ENCODE assay signal across 13 mouse cellular contexts in genomic region chr7:127813821-127814220, GRCm38 (mm10). TPM values are rescaled to one million over a fixed set of nuclear protein-coding genes. Genes with fewer than 3 reads are reported as not detected.
DNase-seq lines count a peak whose midpoint lies in the region; ATAC-seq lines count a peak whose summit lies in the region.
"Had no signal": no experiment of that assay in that cellular context is flagged by ENCODE, and none has a peak within 500 bp of the region (broad histone marks: within the 10 kb centered on the region; RNA-seq: fewer than 3 reads in every experiment).

No protein-coding gene starts in this region.

- peak overlapping the region; percentile 25; the same call in 1 of the 2 replicates for H3K9ac ChIP-seq in heart, embryonic 14.5 days (ENCODE audit: low read length)
- H3K9ac ChIP-seq: embryonic facial prominence, embryonic 15.5 days; midbrain, embryonic 12.5 days had no signal

- H3K36me3 ChIP-seq in heart, embryonic 14.5 days (ENCODE audit: control insufficient read depth, insufficient read depth, low read length) = 0 out of 2 replicates have a peak, but pooled peaks cover 3% of the 10 kb centered on the region

- 72% methylated on average over 4 of the region's 4 CpGs for WGBS in heart, embryonic 14.5 days

- ATAC-seq in heart, embryonic 14.5 days (ENCODE audit: insufficient number of reproducible peaks, insufficient read depth, low FRiP score, low read depth) = no peak
- ATAC-seq in activated CD4-positive, CD25-positive, alpha-beta regulatory T cell, adult 4 months = no peak

- no peaks in the 10 kb centered on the region for H3K27me3 ChIP-seq in heart, embryonic 14.5 days (ENCODE audit: control insufficient read depth, insufficient read depth, low read length)
- H3K27me3 ChIP-seq: embryonic facial prominence, embryonic 15.5 days; midbrain, embryonic 12.5 days had no signal

- H3K4me3 ChIP-seq in heart, embryonic 14.5 days (ENCODE audit: control insufficient read depth in 1 of 2, insufficient read depth in 1 of 2, low read depth in 1 of 2, low read length in 2 of 2) = no peak overlapping the region
- H3K4me3 ChIP-seq: embryonic facial prominence, embryonic 15.5 days; midbrain, embryonic 12.5 days had no signal

- intact Hi-C loops in heart, postnatal 25 days (cut with DNase I) = loop anchor here (2.0 kb wide), 1 partner anchor 13 kb away; the partner anchor contains the start of gene Hsd3b7

- no peaks in the 10 kb centered on the region for H3K9me3 ChIP-seq in heart, embryonic 14.5 days (ENCODE audit: control insufficient read depth, low read length)
- H3K9me3 ChIP-seq: embryonic facial prominence, embryonic 15.5 days; midbrain, embryonic 12.5 days had no signal

- peak overlapping the region; percentile 23; the same call in 1 of the 2 replicates for H3K4me2 ChIP-seq in heart, embryonic 14.5 days (ENCODE audit: low read length)
- H3K4me2 ChIP-seq: embryonic facial prominence, embryonic 15.5 days; midbrain, embryonic 12.5 days had no signal

- peak; percentile 57 for DNase-seq in adrenal gland, postnatal 10 days
- DNase-seq in adrenal gland, adult 18-20 months (ENCODE audit: low spot score in 2 of 2) = no peak
- no peak for DNase-seq in heart, postnatal 25 days (ENCODE audit: low spot score)
- peak; percentile 28 for DNase-seq in lung, postnatal 36 days
- DNase-seq in lung, postnatal 14 days = no peak
- DNase-seq in skeletal muscle tissue, adult 2 months (ENCODE audit: low read depth, low spot score) = peak; percentile 73
- DNase-seq: spleen, adult 18-20 months; thymus, postnatal 4 days had no signal

- peak overlapping the region; percentile 3 to 57; a peak in 3 of 4 replicates for H3K27ac ChIP-seq in heart, embryonic 14.5 days (replicated peaks in 1 of 2; ENCODE audit: control insufficient read depth in 1 of 2, insufficient read depth in 1 of 2, low read depth in 2 of 2, low read length in 2 of 2)
- H3K27ac ChIP-seq: embryonic facial prominence, embryonic 15.5 days; midbrain, embryonic 12.5 days had no signal

- peaks cover 5 to 10% of the 10 kb centered on the region in 2 experiments; a peak in 2 of 4 replicates for H3K4me1 ChIP-seq in heart, embryonic 14.5 days (ENCODE audit: control insufficient read depth in 2 of 2, insufficient read depth in 2 of 2, low read length in 2 of 2)
- H3K4me1 ChIP-seq: midbrain, embryonic 12.5 days had no signal

RNA-seq across cellular contexts. Expression of gene Stx4a, which starts 10.3 kb away (rescaled TPM):
- total RNA-seq in adrenal gland, postnatal 10 days (2021) = 10 to 100 TPM; 67.8 to 94.9 TPM
- total RNA-seq in adrenal gland, adult 18-20 months (2021) = 100 to 1,000 TPM in 1 of 2 experiments, 10 to 100 TPM in 1; 99.2 to 104 TPM
- polyA plus RNA-seq in heart, embryonic 14.5 days (2014; fragmentation: Nextera tagmentation; extraction: Ambion mirVana) = 25.8 and 28.8 TPM in 2 replicates
- total RNA-seq in heart, postnatal 25 days (2021) = 10 to 100 TPM; 61.4 to 68.7 TPM
- 10 to 100 TPM; 49.3 to 54.6 TPM for polyA plus RNA-seq in activated CD4-positive, CD25-positive, alpha-beta regulatory T cell, adult 4 months (2017; shearing (Covaris generic))

RNA-seq across cellular contexts. Expression of gene Stx1b, which starts 10.5 kb away (rescaled TPM):
- 1 to 10 TPM; 6.9 to 9.4 TPM for total RNA-seq in adrenal gland, postnatal 10 days (2021)
- 1 to 10 TPM; 4.2 to 5.6 TPM for total RNA-seq in adrenal gland, adult 18-20 months (2021)
- polyA plus RNA-seq in heart, embryonic 14.5 days (2014; fragmentation: Nextera tagmentation; extraction: Ambion mirVana) = 1.0 and 1.2 TPM in 2 replicates
- under 1 TPM; 0.39 to 0.42 TPM for total RNA-seq in heart, postnatal 25 days (2021)
- under 1 TPM in 1 of 2 experiments, not detected in 1; 0.62 TPM for polyA plus RNA-seq in activated CD4-positive, CD25-positive, alpha-beta regulatory T cell, adult 4 months (2017; shearing (Covaris generic))

RNA-seq across cellular contexts. Expression of gene Hsd3b7, which starts 13.4 kb away (rescaled TPM):
- total RNA-seq in adrenal gland, postnatal 10 days (2021) = 10 to 100 TPM; 57.1 to 73.1 TPM
- total RNA-seq in adrenal gland, adult 18-20 months (2021) = 10 to 100 TPM; 31.5 to 40.4 TPM
- 20.4 and 22.2 TPM in 2 replicates for polyA plus RNA-seq in heart, embryonic 14.5 days (2014; fragmentation: Nextera tagmentation; extraction: Ambion mirVana)
- total RNA-seq in heart, postnatal 25 days (2021) = 10 to 100 TPM; 15.4 to 16.0 TPM
- 1 to 10 TPM; 5.2 to 5.7 TPM for polyA plus RNA-seq in activated CD4-positive, CD25-positive, alpha-beta regulatory T cell, adult 4 months (2017; shearing (Covaris generic))

RNA-seq across cellular contexts. Expression of gene Gm49388, which starts 28.4 kb away (rescaled TPM):
- 1 to 10 TPM; 4.7 to 5.6 TPM for total RNA-seq in adrenal gland, postnatal 10 days (2021)
- 1 to 10 TPM; 2.4 to 3.0 TPM for total RNA-seq in adrenal gland, adult 18-20 months (2021)
- polyA plus RNA-seq in heart, embryonic 14.5 days (2014; fragmentation: Nextera tagmentation; extraction: Ambion mirVana) = not detected in 2 replicates
- total RNA-seq in heart, postnatal 25 days (2021) = 1 to 10 TPM; 2.0 to 3.6 TPM
- polyA plus RNA-seq in activated CD4-positive, CD25-positive, alpha-beta regulatory T cell, adult 4 months (2017; shearing (Covaris generic)) = not detected
- polyA plus RNA-seq: embryonic facial prominence, embryonic 15.5 days; limb, embryonic 11.5 days; midbrain, embryonic 12.5 days had no signal

RNA-seq across cellular contexts. Expression of gene Setd1a, which starts 37.4 kb away (rescaled TPM):
- total RNA-seq in adrenal gland, postnatal 10 days (2021) = 10 to 100 TPM; 35.9 to 46.6 TPM
- total RNA-seq in adrenal gland, adult 18-20 months (2021) = 10 to 100 TPM; 30.3 to 40.4 TPM
- polyA plus RNA-seq in heart, embryonic 14.5 days (2014; fragmentation: Nextera tagmentation; extraction: Ambion mirVana) = 15.0 and 16.5 TPM in 2 replicates
- 10 to 100 TPM; 18.8 to 21.1 TPM for total RNA-seq in heart, postnatal 25 days (2021)
- 1 to 10 TPM; 6.3 to 7.4 TPM for polyA plus RNA-seq in activated CD4-positive, CD25-positive, alpha-beta regulatory T cell, adult 4 months (2017; shearing (Covaris generic))

Comparison
In these comparisons a context has a peak if more than half of its experiments do, and no peak if none do; other contexts are left out.
1. DNase-seq: peak in adrenal gland, postnatal 10 days (single experiment), lung, postnatal 36 days (single experiment) and skeletal muscle tissue, adult 2 months (single experiment); none in adrenal gland, adult 18-20 months (0 of 2), heart, postnatal 25 days (single experiment) and lung, postnatal 14 days (single experiment).